Mouse (Mus musculus) liver, postnatal 0 days (tissue): Measurements from ENCODE around the gene Lmf1.

ENCODE experiments used
- CTCF ChIP-seq: sonication (generic); IDR thresholded peaks from 2 replicates; pipeline ENCODE4 v1.5.1; 2016; ENCODE audit warnings: antibody characterized with exemption, low read depth
- EP300 ChIP-seq: IDR thresholded peaks from 2 replicates; pipeline ENCODE4 v1.6.1; 2016; ENCODE audit warnings: antibody characterized with exemption, low read depth, mild to moderate bottlenecking

- TF ChIP-seq EP300 (no peak), CTCF (no peak)
These were observed 45.0 kb downstream of the Lmf1 start for GRCm38 (mm10) chr17:25623935-25624334.
